Mouse (Mus musculus): ENCODE data around the gene Kctd6. TPM values are rescaled to one million over a fixed set of nuclear protein-coding genes. Genes with fewer than 3 reads are reported as not detected.
"Not testable (repeated sequence)": the region's sequence is repeated elsewhere in the genome, so short reads cannot be mapped to it uniquely, and the experiment has no call there.

Gene Kctd6
- 2.6 and 3.6 TPM in 2 replicates for polyA plus RNA-seq (2012; rRNA removed)
- 3.4 and 6.5 TPM in 2 replicates for polyA plus RNA-seq (2014; fragmentation: Nextera tagmentation; extraction: Ambion mirVana)

GRCm38 (mm10) chr14:8213803-8214224 is at the start of gene Kctd6:
Gene Kctd6, plus strand, starts transcription at chr14:8214140.
- H3K27ac ChIP-seq, result peak within 1 kb of the TSS; percentile 46
- peak within 1 kb of the TSS; percentile 99 for H3K4me2 ChIP-seq (ENCODE audit: low read depth)
- peak; percentile 93 for ATAC-seq (ENCODE audit: insufficient read depth)
- H3K4me1 ChIP-seq (replicated peaks; ENCODE audit: control insufficient read depth in 2 of 2, insufficient read depth in 2 of 2, low read length in 1 of 2), result peaks cover 10 to 11% of the 10 kb centered on the region in 2 experiments
- H3K36me3 ChIP-seq (replicated peaks; ENCODE audit: control insufficient read depth, insufficient read depth, low read depth), result no peaks in the 10 kb centered on the region
- no peaks in the 10 kb centered on the region for H3K9me3 ChIP-seq (ENCODE audit: control insufficient read depth, low read length)
- H3K4me3 ChIP-seq (ENCODE audit: insufficient read depth in 1 of 2, low read depth in 2 of 2, low read length in 2 of 2), result peak within 1 kb of the TSS; percentile 83 to 90
- no peaks in the 10 kb centered on the region for H3K27me3 ChIP-seq (ENCODE audit: control insufficient read depth, insufficient read depth, low read length)
- WGBS (ENCODE audit: insufficient replicate concordance), result 1% methylated on average over 43 of the region's 49 CpGs
- no peak for TF ChIP-seq EP300 (IDR thresholded peaks at IDR 0.05; ENCODE audit: low read depth)
- TF ChIP-seq CTCF (IDR thresholded peaks at IDR 0.05; ENCODE audit: low read depth), result peak; percentile 63
- peak within 1 kb of the TSS; percentile 94 for H3K9ac ChIP-seq (replicated peaks)
- DNase-seq (ENCODE audit: low read depth in 3 of 3, low spot score in 3 of 3), result peak; percentile 81 to 87 (median 83)

GRCm38 (mm10) chr14:8164463-8164862 is 49.5 kb upstream of the Kctd6 start:
- 70% methylated on average over 7 of the region's 7 CpGs for WGBS (ENCODE audit: insufficient replicate concordance)
- Histone ChIP-seq H3K4me1 (replicated peaks; ENCODE audit: control insufficient read depth in 2 of 2, insufficient read depth in 2 of 2, low read length in 1 of 2) (no peaks in the 10 kb centered on the region), H3K36me3 (replicated peaks; ENCODE audit: control insufficient read depth, insufficient read depth, low read depth) (peaks cover 38% of the 10 kb centered on the region), H3K27me3 (ENCODE audit: control insufficient read depth, insufficient read depth, low read length) (no peaks in the 10 kb centered on the region), H3K4me2 (ENCODE audit: low read depth) (no peak overlapping the region), H3K9me3 (ENCODE audit: control insufficient read depth, low read length) (no peaks in the 10 kb centered on the region), H3K9ac (replicated peaks) (no peak overlapping the region), H3K4me3 (ENCODE audit: insufficient read depth in 1 of 2, low read depth in 2 of 2, low read length in 2 of 2) (no peak overlapping the region), H3K27ac (no peak overlapping the region)
- no peak for TF ChIP-seq CTCF (IDR thresholded peaks at IDR 0.05; ENCODE audit: low read depth)
- no peak for TF ChIP-seq EP300 (IDR thresholded peaks at IDR 0.05; ENCODE audit: low read depth)
- ATAC-seq (ENCODE audit: insufficient read depth), result no peak
- DNase-seq (ENCODE audit: low read depth in 3 of 3, low spot score in 3 of 3), result no peak

DNA sequence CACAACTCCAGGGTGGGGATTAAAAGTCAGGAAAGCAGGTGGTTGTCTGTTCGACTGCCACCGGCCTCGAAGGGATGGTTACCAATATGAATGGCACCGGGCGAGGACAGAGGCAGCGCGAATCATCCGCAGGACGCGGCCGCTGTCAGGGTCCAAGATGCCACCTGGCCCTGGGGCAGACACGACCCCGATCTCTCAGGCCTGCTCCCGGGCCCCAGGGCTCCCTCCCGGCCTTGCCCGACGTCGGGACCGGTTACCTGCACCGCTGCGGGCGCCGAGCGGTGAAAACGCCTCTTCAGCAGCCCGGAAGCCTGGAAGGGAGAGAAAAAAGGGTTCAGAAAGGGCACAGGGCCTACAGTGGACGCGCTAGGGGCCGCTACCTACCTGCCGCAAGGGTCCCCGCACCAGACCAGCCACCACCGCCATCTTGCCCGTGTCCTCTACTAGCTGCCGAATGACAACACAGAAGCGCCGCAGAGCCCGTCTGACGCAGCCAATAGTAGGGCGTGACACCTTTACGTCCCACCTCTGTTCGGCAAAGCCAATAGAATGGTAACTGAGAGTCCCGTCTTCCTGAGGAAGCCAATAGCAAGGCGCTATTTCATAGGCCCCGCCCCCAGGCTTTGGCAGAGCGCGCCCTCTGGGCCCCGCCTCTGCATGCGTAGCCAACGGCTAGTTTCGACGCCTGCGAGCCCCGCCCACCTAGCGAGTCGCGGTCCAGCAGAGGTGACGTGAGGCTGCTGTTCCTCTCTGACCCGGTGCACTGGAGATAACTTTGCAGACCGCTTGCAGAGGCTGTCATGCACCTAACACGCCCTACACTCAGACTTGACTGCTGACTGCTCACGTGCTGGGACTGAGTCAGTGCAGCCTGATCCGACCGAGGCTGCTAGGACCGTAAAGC is 41.2 kb upstream of the Kctd6 start, which contains the start of gene Pdhb:
TSS of gene Pdhb (minus strand) at position 519 of the 904 bp plus-strand sequence.
- DNase-seq (ENCODE audit: low read depth in 3 of 3, low spot score in 3 of 3), result peak; percentile 98 to 99 (median 99)
- Histone ChIP-seq H3K9me3 (ENCODE audit: control insufficient read depth, low read length) (no peaks in the 10 kb centered on the region), H3K27me3 (ENCODE audit: control insufficient read depth, insufficient read depth, low read length) (no peaks in the 10 kb centered on the region), H3K9ac (replicated peaks) (peak within 1 kb of the TSS; percentile 96), H3K4me3 (ENCODE audit: insufficient read depth in 1 of 2, low read depth in 2 of 2, low read length in 2 of 2) (peak within 1 kb of the TSS; percentile 91 to 92), H3K36me3 (replicated peaks; ENCODE audit: control insufficient read depth, insufficient read depth, low read depth) (peaks cover 27% of the 10 kb centered on the region), H3K4me2 (ENCODE audit: low read depth) (peak within 1 kb of the TSS; percentile 87), H3K27ac (peak within 1 kb of the TSS; percentile 78), H3K4me1 (replicated peaks; ENCODE audit: control insufficient read depth in 2 of 2, insufficient read depth in 2 of 2, low read length in 1 of 2) (peaks cover 7 to 12% of the 10 kb centered on the region in 2 experiments)
- under 1% methylated on average over 64 of the region's 64 CpGs for WGBS (ENCODE audit: insufficient replicate concordance)
- ATAC-seq (ENCODE audit: insufficient read depth), result peak; percentile 97
- TF ChIP-seq EP300 (IDR thresholded peaks at IDR 0.05; ENCODE audit: low read depth) (no peak), CTCF (IDR thresholded peaks at IDR 0.05; ENCODE audit: low read depth) (peak; percentile 46; the same call in 1 of the 2 replicates)

DNA sequence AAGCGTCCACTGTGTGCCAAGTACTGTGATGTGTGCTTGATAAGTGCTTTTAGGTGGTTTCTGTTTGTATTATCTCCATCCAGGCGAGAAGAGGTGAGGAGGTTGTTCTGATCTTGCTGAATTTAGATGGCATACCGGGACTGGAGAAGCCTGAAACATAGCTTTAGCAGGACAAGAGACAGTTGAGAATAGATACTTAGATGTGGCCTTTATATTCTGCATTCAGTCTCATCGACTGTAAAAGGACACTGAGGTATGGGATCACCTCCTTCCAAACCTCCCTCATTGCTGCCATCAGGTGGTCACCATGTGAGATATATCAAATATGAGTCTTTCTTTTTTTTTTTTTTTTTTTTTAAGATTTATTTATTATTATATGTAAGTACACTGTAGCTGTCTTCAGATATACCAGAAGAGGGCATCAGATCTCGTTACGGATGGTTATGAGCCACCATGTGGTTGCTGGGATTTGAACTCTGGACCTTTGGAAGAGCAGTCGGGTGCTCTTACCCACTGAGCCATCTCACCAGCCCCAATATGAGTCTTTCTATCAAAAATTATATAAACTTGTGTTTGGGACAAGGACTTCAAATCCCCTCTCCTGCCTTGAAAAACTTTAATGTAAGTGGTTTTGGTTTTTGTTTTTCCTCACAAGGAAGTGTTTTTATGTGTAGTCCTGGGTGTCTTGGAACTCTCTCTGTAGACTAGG is 40.2 kb upstream of the Kctd6 start:
- peaks cover 7 to 12% of the 10 kb centered on the region in 2 experiments for H3K4me1 ChIP-seq (replicated peaks; ENCODE audit: control insufficient read depth in 2 of 2, insufficient read depth in 2 of 2, low read length in 1 of 2)
- not testable (repeated sequence) for H3K9me3 ChIP-seq (ENCODE audit: control insufficient read depth, low read length); H3K27me3 ChIP-seq (ENCODE audit: control insufficient read depth, insufficient read depth, low read length); ATAC-seq (ENCODE audit: insufficient read depth)
- peak overlapping the region; percentile 78 for H3K27ac ChIP-seq
- H3K4me3 ChIP-seq (ENCODE audit: insufficient read depth in 1 of 2, low read depth in 2 of 2, low read length in 2 of 2), result peak overlapping the region; percentile 51 to 57
- peak overlapping the region; percentile 87 for H3K4me2 ChIP-seq (ENCODE audit: low read depth)
- peak in 1 of 3 experiments; percentile 35 for DNase-seq (ENCODE audit: low read depth in 3 of 3, low spot score in 3 of 3)
- 18% methylated on average over 5 of the region's 7 CpGs for WGBS (ENCODE audit: insufficient replicate concordance)
- H3K36me3 ChIP-seq (replicated peaks; ENCODE audit: control insufficient read depth, insufficient read depth, low read depth), result peaks cover 18% of the 10 kb centered on the region
- TF ChIP-seq CTCF (IDR thresholded peaks at IDR 0.05; ENCODE audit: low read depth), result peak; percentile 1; the same call in 1 of the 2 replicates
- peak overlapping the region; percentile 57 for H3K9ac ChIP-seq (replicated peaks)

All from liver, embryonic 14.5 days (tissue).